Mouse (Mus musculus): ENCODE measurements around the gene Col4a3bp. TPM values are rescaled to one million over a fixed set of nuclear protein-coding genes. Genes with fewer than 3 reads are reported as not detected.
A peak's percentile ranks its signal among the peaks of the same experiment; 100 is the strongest.

Col4a3bp gene
- 10 to 100 TPM; 35.3 to 43.1 TPM for total RNA-seq (2021)
- long read RNA-seq, experiment 1, full-length matches to known transcripts, result 8 of 11 reads
- long read RNA-seq, experiment 1, partial matches to known transcripts, result 0 of 11 reads
- long read RNA-seq, experiment 1, other reads (novel, unspliced or antisense), result 3 of 11 reads
- long read RNA-seq, experiment 2, full-length matches to known transcripts, result 8 of 13 reads
- long read RNA-seq, experiment 2, partial matches to known transcripts, result 0 of 13 reads
- long read RNA-seq, experiment 2, other reads (novel, unspliced or antisense), result 5 of 13 reads

- DNase-seq (ENCODE audit: low spot score in 2 of 2), result peak; percentile 91 to 95
Measured at GRCm38 (mm10) chr13:96542081-96542889, at the start of gene Col4a3bp, which contains the start of gene Polk. Gene Col4a3bp, plus strand, starts transcription at chr13:96542618. Gene Polk, minus strand, starts transcription at chr13:96542579.

GRCm38 (mm10) chr13:96496630-96497029 is 45.8 kb upstream of the Col4a3bp start:
- no peak for DNase-seq (ENCODE audit: low spot score in 2 of 2)

- DNase-seq (ENCODE audit: low spot score in 2 of 2), result no peak
Measured at GRCm38 (mm10) chr13:96499891-96500290, 42.5 kb upstream of the Col4a3bp start.

GRCm38 (mm10) chr13:96505661-96506060 is 36.8 kb upstream of the Col4a3bp start:
- DNase-seq (ENCODE audit: low spot score in 2 of 2), result no peak

- DNase-seq (ENCODE audit: low spot score in 2 of 2), result no peak
Measured at GRCm38 (mm10) chr13:96506313-96506712, 36.1 kb upstream of the Col4a3bp start.

- DNase-seq (ENCODE audit: low spot score in 2 of 2), result no peak
Measured at GRCm38 (mm10) chr13:96507541-96507940, 34.9 kb upstream of the Col4a3bp start.

GRCm38 (mm10) chr13:96510635-96511034 is 31.8 kb upstream of the Col4a3bp start:
- DNase-seq (ENCODE audit: low spot score in 2 of 2), result no peak

- no peak for DNase-seq (ENCODE audit: low spot score in 2 of 2)
Measured at GRCm38 (mm10) chr13:96511262-96511661, 31.2 kb upstream of the Col4a3bp start.

- no peak for DNase-seq (ENCODE audit: low spot score in 2 of 2)
Measured at GRCm38 (mm10) chr13:96511893-96512292, 30.5 kb upstream of the Col4a3bp start.

- no peak for DNase-seq (ENCODE audit: low spot score in 2 of 2)
Measured at GRCm38 (mm10) chr13:96514154-96514942, 28.1 kb upstream of the Col4a3bp start.

- DNase-seq (ENCODE audit: low spot score in 2 of 2), result no peak
Measured at GRCm38 (mm10) chr13:96516249-96516648, 26.2 kb upstream of the Col4a3bp start.

- DNase-seq (ENCODE audit: low spot score in 2 of 2), result no peak
Measured at GRCm38 (mm10) chr13:96517335-96517734, 25.1 kb upstream of the Col4a3bp start.

GRCm38 (mm10) chr13:96521294-96521693 is 21.1 kb upstream of the Col4a3bp start:
- DNase-seq (ENCODE audit: low spot score in 2 of 2), result no peak

- DNase-seq (ENCODE audit: low spot score in 2 of 2), result no peak
Measured at GRCm38 (mm10) chr13:96527022-96527421, 15.4 kb upstream of the Col4a3bp start.

GRCm38 (mm10) chr13:96527856-96528255 is 14.6 kb upstream of the Col4a3bp start:
- no peak for DNase-seq (ENCODE audit: low spot score in 2 of 2)

- DNase-seq (ENCODE audit: low spot score in 2 of 2), result no peak
Measured at GRCm38 (mm10) chr13:96528776-96529175, 13.6 kb upstream of the Col4a3bp start.

GRCm38 (mm10) chr13:96529542-96529941 is 12.9 kb upstream of the Col4a3bp start:
- DNase-seq (ENCODE audit: low spot score in 2 of 2), result no peak

GRCm38 (mm10) chr13:96530064-96530463 is 12.4 kb upstream of the Col4a3bp start:
- no peak for DNase-seq (ENCODE audit: low spot score in 2 of 2)

GRCm38 (mm10) chr13:96532176-96532575 is 10.2 kb upstream of the Col4a3bp start:
- DNase-seq (ENCODE audit: low spot score in 2 of 2), result no peak

- no peak for DNase-seq (ENCODE audit: low spot score in 2 of 2)
Measured at GRCm38 (mm10) chr13:96533742-96534141, 8.7 kb upstream of the Col4a3bp start.

GRCm38 (mm10) chr13:96536821-96537572 is 5.4 kb upstream of the Col4a3bp start:
- DNase-seq (ENCODE audit: low spot score in 2 of 2), result no peak

Data from gastrocnemius, postnatal 4 days (tissue).